Mouse (Mus musculus): ENCODE data around the gene Kcnj9. TPM values are rescaled to one million over a fixed set of nuclear protein-coding genes. Genes with fewer than 3 reads are reported as not detected.

Kcnj9 gene
- polyA plus RNA-seq, 1 experiment: not detected

GRCm38 (mm10) chr1:172274547-172274946 lies 54.6 kb downstream of the Kcnj9 start:
- H3K4me3 ChIP-seq (ENCODE audit: insufficient read depth, low read depth, low read length): no peak overlapping the region
- H3K27ac ChIP-seq (replicated peaks; ENCODE audit: low read depth, low read length): peak overlapping the region; percentile 63

GRCm38 (mm10) chr1:172274116-172274515 lies 55.0 kb downstream of the Kcnj9 start:
- Histone ChIP-seq H3K4me1 (ENCODE audit: control insufficient read depth, insufficient read depth, insufficient read length, low read length) (no peaks in the 10 kb centered on the region), H3K4me3 (ENCODE audit: insufficient read depth, low read depth, low read length) (no peak overlapping the region), H3K27ac (replicated peaks; ENCODE audit: low read depth, low read length) (peak overlapping the region; percentile 56)

More at GRCm38 (mm10) chr1:172274547-172274946, 54.6 kb downstream of the Kcnj9 start:
- H3K4me1 ChIP-seq (ENCODE audit: control insufficient read depth, insufficient read depth, insufficient read length, low read length): no peaks in the 10 kb centered on the region

- H3K4me1 ChIP-seq (ENCODE audit: control insufficient read depth, insufficient read depth, insufficient read length, low read length): no peaks in the 10 kb centered on the region
- no peak overlapping the region for H3K4me3 ChIP-seq (ENCODE audit: insufficient read depth, low read depth, low read length)
- peak overlapping the region; percentile 59; the same call in 1 of the 2 replicates for H3K27ac ChIP-seq (replicated peaks; ENCODE audit: low read depth, low read length)
Measured at GRCm38 (mm10) chr1:172273386-172273785, 55.7 kb downstream of the Kcnj9 start.

- H3K4me1 ChIP-seq (ENCODE audit: control insufficient read depth, insufficient read depth, insufficient read length, low read length): no peaks in the 10 kb centered on the region
- H3K27ac ChIP-seq (replicated peaks; ENCODE audit: low read depth, low read length): no peak overlapping the region
- no peak overlapping the region for H3K4me3 ChIP-seq (ENCODE audit: insufficient read depth, low read depth, low read length)
Measured at GRCm38 (mm10) chr1:172271765-172272164, 57.4 kb downstream of the Kcnj9 start.

- Histone ChIP-seq H3K4me1 (ENCODE audit: control insufficient read depth, insufficient read depth, insufficient read length, low read length) (no peaks in the 10 kb centered on the region), H3K27ac (replicated peaks; ENCODE audit: low read depth, low read length) (no peak overlapping the region), H3K4me3 (ENCODE audit: insufficient read depth, low read depth, low read length) (no peak overlapping the region)
Measured at GRCm38 (mm10) chr1:172271208-172271607, 57.9 kb downstream of the Kcnj9 start.

Other genes with a start within 250 kb of the Kcnj9 start
- gene Copa, start 246.8 kb downstream of the Kcnj9 start, polyA plus RNA-seq (2012; ENCODE audit: insufficient read depth, insufficient read length, missing spikeins): 73.4 and 75.2 TPM in 2 replicates
- 25.1 and 29.6 TPM in 2 replicates for gene Ncstn, start 246.5 kb downstream of the Kcnj9 start, polyA plus RNA-seq (2012; ENCODE audit: insufficient read depth, insufficient read length, missing spikeins)
- 185 and 215 TPM in 2 replicates for gene Pex19, start 202.6 kb downstream of the Kcnj9 start, polyA plus RNA-seq (2012; ENCODE audit: insufficient read depth, insufficient read length, missing spikeins)
- 49.0 and 61.8 TPM in 2 replicates for gene Dcaf8, start 181.2 kb downstream of the Kcnj9 start, polyA plus RNA-seq (2012; ENCODE audit: insufficient read depth, insufficient read length, missing spikeins)
- 41.7 and 43.8 TPM in 2 replicates for gene Pea15a, start 122.5 kb downstream of the Kcnj9 start, polyA plus RNA-seq (2012; ENCODE audit: insufficient read depth, insufficient read length, missing spikeins)
- gene Casq1, start 109.5 kb downstream of the Kcnj9 start, polyA plus RNA-seq (2012; ENCODE audit: insufficient read depth, insufficient read length, missing spikeins): 29.6 and 47.6 TPM in 2 replicates
- gene Atp1a4, start 70.9 kb downstream of the Kcnj9 start, polyA plus RNA-seq (2012; ENCODE audit: insufficient read depth, insufficient read length, missing spikeins): not detected in 2 replicates
- 4.3 and 10.5 TPM in 2 replicates for gene Igsf8, start 67.7 kb downstream of the Kcnj9 start, polyA plus RNA-seq (2012; ENCODE audit: insufficient read depth, insufficient read length, missing spikeins)
- gene Atp1a2, start 31.3 kb downstream of the Kcnj9 start, polyA plus RNA-seq (2012; ENCODE audit: insufficient read depth, insufficient read length, missing spikeins): 428 and 499 TPM in 2 replicates
- not detected in 2 replicates for gene Kcnj10, start 11.9 kb upstream of the Kcnj9 start, polyA plus RNA-seq (2012; ENCODE audit: insufficient read depth, insufficient read length, missing spikeins)
- gene Pigm, start 47.2 kb upstream of the Kcnj9 start, polyA plus RNA-seq (2012; ENCODE audit: insufficient read depth, insufficient read length, missing spikeins): 3.9 and 5.0 TPM in 2 replicates
- 3.5 and 4.5 TPM in 2 replicates for gene Slamf9, start 146.0 kb upstream of the Kcnj9 start, polyA plus RNA-seq (2012; ENCODE audit: insufficient read depth, insufficient read length, missing spikeins)
- 0.96 TPM in 1 of 2 replicates, not detected in the other for gene Igsf9, start 152.5 kb upstream of the Kcnj9 start, polyA plus RNA-seq (2012; ENCODE audit: insufficient read depth, insufficient read length, missing spikeins)
- gene Tagln2, start 170.7 kb upstream of the Kcnj9 start, polyA plus RNA-seq (2012; ENCODE audit: insufficient read depth, insufficient read length, missing spikeins): 26.2 and 29.3 TPM in 2 replicates
- gene Cfap45, start 191.5 kb upstream of the Kcnj9 start, polyA plus RNA-seq (2012; ENCODE audit: insufficient read depth, insufficient read length, missing spikeins): not detected in 2 replicates
- not detected in 2 replicates for gene Vsig8, start 226.6 kb upstream of the Kcnj9 start, polyA plus RNA-seq (2012; ENCODE audit: insufficient read depth, insufficient read length, missing spikeins)

Data from brown adipose tissue, adult 24 weeks (tissue).